Mouse (Mus musculus) frontal cortex, postnatal 14 days (tissue): ENCODE measurements around the gene Cdkn1b.

Source experiments
- DNase-seq, 2 experiments: peaks; one replicate each; pipeline ENCODE4 v3.0.0; 2022; ENCODE audit warnings: low spot score in 2 of 2

Cdkn1b gene

GRCm38 (mm10) chr6:134929926-134930325 lies 9.7 kb downstream of the Cdkn1b start:
- DNase-seq: no peak

GRCm38 (mm10) chr6:134930383-134930782 lies 10.2 kb downstream of the Cdkn1b start:
- DNase-seq: no peak

- no peak for DNase-seq
Observed at GRCm38 (mm10) chr6:134931146-134931545, 10.9 kb downstream of the Cdkn1b start.

GRCm38 (mm10) chr6:134932486-134933206 lies 12.4 kb downstream of the Cdkn1b start:
- no peak for DNase-seq

- DNase-seq: no peak
Observed at GRCm38 (mm10) chr6:134933207-134933558, 13.0 kb downstream of the Cdkn1b start.

- no peak for DNase-seq
Observed at GRCm38 (mm10) chr6:134934305-134934704, 14.1 kb downstream of the Cdkn1b start.

GRCm38 (mm10) chr6:134939781-134940180 lies 19.6 kb downstream of the Cdkn1b start:
- no peak for DNase-seq

- DNase-seq: no peak
Observed at GRCm38 (mm10) chr6:134943759-134944407, 23.7 kb downstream of the Cdkn1b start.

- no peak for DNase-seq
Observed at GRCm38 (mm10) chr6:134946054-134946453, 25.9 kb downstream of the Cdkn1b start.

- DNase-seq: no peak
Observed at GRCm38 (mm10) chr6:134946858-134947257, 26.7 kb downstream of the Cdkn1b start.

GRCm38 (mm10) chr6:134947311-134948087 lies 27.3 kb downstream of the Cdkn1b start:
- peak; percentile 17 to 40 for DNase-seq

GRCm38 (mm10) chr6:134948522-134949061 lies 28.4 kb downstream of the Cdkn1b start:
- DNase-seq: no peak

GRCm38 (mm10) chr6:134949241-134949640 lies 29.0 kb downstream of the Cdkn1b start:
- DNase-seq: no peak

- DNase-seq: no peak
Observed at GRCm38 (mm10) chr6:134951364-134951763, 31.2 kb downstream of the Cdkn1b start.

- DNase-seq: no peak
Observed at GRCm38 (mm10) chr6:134953976-134954375, 33.8 kb downstream of the Cdkn1b start.

- DNase-seq: no peak
Observed at GRCm38 (mm10) chr6:134956388-134956787, 36.2 kb downstream of the Cdkn1b start.

GRCm38 (mm10) chr6:134961286-134961685 lies 41.1 kb downstream of the Cdkn1b start:
- DNase-seq: no peak

GRCm38 (mm10) chr6:134961858-134962517 lies 41.8 kb downstream of the Cdkn1b start:
- no peak for DNase-seq

- DNase-seq: no peak
Observed at GRCm38 (mm10) chr6:134962518-134962893, 42.3 kb downstream of the Cdkn1b start.

- no peak for DNase-seq
Observed at GRCm38 (mm10) chr6:134963910-134964309, 43.7 kb downstream of the Cdkn1b start.

- DNase-seq: no peak
Observed at GRCm38 (mm10) chr6:134966681-134967080, 46.5 kb downstream of the Cdkn1b start.

- no peak for DNase-seq
Observed at GRCm38 (mm10) chr6:134968326-134968725, 48.1 kb downstream of the Cdkn1b start.
